Mouse (Mus musculus) urinary bladder, postnatal 14 days (tissue): ENCODE data around the gene Fdx1.
A peak's percentile ranks its signal among the peaks of the same experiment; 100 is the strongest.

ENCODE experiments used
- DNase-seq: peaks from one replicate; pipeline ENCODE4 v3.0.0; 2021; ENCODE audit warnings: low spot score

Fdx1 gene

GRCm38 (mm10) chr9:51961190-51961909 lies 2.0 kb downstream of the Fdx1 start:
- no peak for DNase-seq

GRCm38 (mm10) chr9:51960331-51960730 lies 3.0 kb downstream of the Fdx1 start:
- no peak for DNase-seq

DNA sequence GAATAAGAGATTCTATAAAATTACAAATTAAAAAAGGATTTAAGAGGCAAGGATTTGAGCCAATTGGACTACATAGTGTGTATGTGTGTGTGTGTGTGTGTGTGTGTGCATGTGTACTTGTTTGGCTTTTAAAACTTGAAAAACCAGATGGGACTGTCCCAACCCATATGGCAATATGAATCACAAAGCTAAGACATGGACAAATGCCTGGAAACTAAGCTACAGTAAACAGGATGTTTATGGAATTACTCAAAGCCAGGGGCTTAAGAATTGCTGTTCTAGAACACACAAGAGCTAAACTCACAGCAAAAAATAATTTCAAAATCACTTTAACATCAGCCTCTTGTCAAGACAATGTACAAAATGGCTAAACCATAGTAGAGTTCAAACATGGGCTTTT lies 4.4 kb downstream of the Fdx1 start:
- DNase-seq = peak; percentile 14

DNA sequence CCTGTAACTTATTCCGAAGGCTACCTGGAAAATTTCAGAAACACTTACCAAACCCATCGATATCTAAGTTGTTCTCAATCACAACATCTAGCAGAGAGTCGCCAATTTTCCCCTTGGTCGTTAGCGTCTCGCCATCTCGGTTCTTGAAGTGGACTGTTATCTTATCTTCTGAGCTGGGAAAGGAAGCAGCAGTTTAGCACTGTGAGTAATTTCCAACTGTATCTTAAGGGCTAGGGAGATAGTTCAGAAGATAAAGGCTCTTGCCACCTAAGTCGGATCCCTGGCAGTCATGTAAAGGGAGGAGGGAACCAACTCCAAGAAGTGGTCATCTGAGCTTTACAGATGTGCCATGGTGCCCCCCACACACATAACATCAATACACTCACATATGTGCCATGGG lies 6.3 kb downstream of the Fdx1 start:
- no peak for DNase-seq

DNA sequence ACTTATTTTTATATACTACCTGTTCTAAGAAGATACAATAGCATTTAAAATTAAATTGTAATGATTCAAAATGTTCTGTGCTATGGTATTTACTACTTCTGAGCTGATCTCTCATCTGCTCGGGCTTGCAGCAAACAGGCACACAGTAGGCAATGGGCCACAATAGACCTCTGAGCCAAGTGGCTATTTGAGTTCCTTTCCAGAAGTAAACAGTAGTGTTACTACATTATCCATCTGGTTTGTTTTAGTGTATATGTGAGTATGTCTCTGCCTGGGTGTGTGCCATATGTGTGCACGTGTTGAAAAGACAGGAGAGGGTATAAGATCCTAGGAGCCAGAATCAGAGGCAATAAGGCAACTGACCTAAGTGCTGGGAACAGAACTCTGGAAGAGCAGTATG lies 6.9 kb downstream of the Fdx1 start:
- DNase-seq = no peak

DNA sequence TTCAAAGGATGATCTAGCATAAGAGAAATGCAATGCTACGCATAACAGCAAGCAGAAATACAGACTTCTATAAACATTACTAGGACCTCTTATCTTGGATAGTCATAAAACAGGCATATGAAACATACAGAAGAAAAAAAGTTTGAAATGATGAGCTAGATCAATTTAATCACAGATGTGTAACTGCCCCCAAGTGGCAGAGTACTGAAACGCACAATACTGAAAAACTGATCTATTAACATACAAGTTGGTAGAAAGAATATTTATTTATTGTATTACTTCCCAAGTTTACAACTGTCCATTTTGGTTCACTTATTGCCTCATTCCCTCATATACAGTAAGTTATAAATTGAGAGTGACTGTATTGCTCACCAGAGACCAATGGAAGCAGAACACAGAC lies 12.0 kb downstream of the Fdx1 start:
- no peak for DNase-seq

DNA sequence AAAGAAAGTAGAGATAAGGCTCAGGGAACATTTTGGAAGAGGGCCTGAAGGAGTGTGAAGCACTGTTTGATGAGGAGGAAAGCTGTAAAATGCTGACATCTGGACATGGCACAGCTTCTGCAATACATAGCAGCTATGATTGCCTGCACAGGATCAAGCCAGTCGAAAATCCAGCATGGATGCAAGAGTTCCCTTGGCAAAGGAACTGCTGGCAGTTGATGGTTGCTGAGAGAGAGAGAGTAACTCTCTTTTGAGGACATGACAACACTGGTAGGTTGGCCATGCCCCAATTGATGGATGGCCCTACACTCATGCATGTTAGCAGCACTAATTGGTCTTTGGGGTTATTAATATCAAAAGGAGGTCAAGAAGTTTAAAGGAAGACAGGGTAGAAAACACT lies 12.7 kb downstream of the Fdx1 start:
- no peak for DNase-seq

DNA sequence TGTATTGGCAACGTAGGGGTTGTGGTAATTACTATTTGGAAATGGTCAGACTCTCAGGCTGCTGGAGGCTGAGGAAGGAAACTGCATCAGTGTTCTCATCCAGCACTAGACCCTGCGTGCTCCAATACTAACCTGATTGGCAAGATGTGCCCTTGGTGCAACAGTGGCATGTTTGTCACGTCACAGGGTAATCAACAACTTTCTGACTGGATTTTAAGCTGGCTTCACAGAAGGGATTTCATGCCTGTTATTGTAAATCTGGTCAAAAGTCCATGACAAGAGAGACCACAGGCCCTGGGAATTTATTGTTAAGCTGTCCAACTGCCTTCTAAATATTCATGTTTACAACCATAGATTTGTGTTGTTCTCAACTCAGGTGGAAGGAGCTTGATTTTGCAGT lies 13.1 kb downstream of the Fdx1 start:
- no peak for DNase-seq

GRCm38 (mm10) chr9:51943934-51944333 lies 19.4 kb downstream of the Fdx1 start:
- no peak for DNase-seq

- DNase-seq = no peak
Observed at GRCm38 (mm10) chr9:51934641-51935040, 28.7 kb downstream of the Fdx1 start.

GRCm38 (mm10) chr9:51931997-51932396 lies 31.4 kb downstream of the Fdx1 start:
- DNase-seq = no peak

GRCm38 (mm10) chr9:51931054-51931690 lies 32.2 kb downstream of the Fdx1 start:
- DNase-seq = peak; percentile 10

DNA sequence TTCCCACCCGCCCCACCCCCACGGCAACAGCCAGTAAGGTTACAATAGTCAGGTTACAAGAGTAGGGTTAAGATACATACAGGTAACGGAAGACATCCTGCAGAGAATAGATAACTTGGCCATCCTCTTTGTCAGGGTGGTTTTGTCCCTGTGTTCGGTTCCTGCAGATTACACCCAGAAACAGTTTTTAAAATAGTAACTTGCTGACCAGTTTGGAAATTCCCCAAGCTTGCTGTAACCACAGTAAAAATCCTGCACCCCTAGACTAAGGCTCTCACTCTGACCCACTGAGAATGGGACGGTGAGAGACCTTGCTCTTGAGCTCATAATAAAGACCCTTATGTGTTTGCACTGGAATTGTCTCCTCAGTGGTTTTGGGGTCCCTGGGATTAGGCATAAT lies 33.4 kb downstream of the Fdx1 start:
- DNase-seq = no peak

- DNase-seq = no peak
Observed at GRCm38 (mm10) chr9:51928659-51929058, 34.7 kb downstream of the Fdx1 start.

- peak; percentile 46 for DNase-seq
Observed at GRCm38 (mm10) chr9:51928116-51928515, 35.2 kb downstream of the Fdx1 start.

GRCm38 (mm10) chr9:51927680-51928079 lies 35.7 kb downstream of the Fdx1 start:
- DNase-seq = no peak

DNA sequence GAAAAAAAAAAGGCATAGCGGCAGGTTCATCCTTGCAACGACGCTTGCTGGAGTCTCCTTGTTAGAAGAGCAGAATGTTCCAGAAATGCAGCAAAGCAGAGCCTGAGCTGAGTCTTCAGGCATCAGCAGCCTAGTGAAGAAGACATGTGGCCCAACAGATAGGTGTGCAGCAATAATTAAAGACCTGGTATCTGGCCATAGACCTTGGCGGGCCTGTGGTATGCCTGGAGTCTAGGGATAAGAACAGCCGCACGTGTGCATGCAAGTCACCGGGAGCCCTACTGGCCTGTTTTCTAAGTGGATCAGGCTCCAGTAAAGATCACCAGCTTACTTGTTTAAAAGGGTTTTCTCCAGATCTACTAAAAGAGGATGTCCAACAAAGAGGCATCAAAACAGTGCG lies 36.7 kb downstream of the Fdx1 start:
- no peak for DNase-seq

DNA sequence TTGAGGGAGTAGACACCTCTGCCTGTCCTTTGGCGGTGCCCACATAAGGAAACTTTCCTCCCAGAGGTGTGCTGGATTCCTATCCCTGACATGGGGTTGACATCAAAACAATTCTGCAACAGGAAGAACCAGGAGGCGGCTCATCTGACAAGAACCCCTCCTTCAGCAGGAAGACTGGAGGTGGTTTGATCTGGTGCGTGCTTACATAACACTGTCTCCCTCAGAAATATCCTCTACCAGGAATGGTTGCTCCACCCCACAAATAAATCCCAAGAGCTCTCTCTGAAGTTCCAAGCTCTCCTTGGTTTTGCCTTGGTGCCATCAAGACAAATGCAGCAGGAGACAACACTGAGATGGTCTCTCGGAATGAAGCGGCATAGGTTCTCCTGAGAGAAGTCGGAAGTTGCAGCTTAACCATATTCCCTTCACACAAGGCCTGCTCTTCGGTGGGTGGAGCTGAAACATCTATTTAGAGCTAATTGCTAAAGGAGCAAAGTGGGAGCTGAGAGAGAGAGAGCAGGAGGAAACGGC lies 38.7 kb downstream of the Fdx1 start:
- DNase-seq = no peak

DNA sequence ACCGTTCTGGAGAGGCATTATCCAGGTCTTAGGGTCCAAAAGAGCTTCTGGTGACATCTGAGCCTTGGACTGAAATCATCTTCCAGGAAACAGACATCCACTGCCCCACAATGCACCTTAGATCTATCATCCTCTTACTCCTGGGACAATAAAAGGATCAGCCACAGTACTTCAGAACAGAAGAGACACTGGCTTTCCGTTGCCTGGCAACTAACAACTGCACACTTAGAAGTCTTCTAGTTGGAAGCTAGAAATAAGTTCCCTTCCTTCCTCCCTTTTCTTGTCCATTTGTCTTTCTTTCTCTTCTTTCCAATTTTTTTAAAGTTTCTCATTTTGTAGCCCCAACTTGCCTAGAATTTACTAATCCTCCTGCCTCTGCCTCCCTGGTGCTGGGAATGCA lies 40.6 kb downstream of the Fdx1 start:
- DNase-seq = no peak

DNA sequence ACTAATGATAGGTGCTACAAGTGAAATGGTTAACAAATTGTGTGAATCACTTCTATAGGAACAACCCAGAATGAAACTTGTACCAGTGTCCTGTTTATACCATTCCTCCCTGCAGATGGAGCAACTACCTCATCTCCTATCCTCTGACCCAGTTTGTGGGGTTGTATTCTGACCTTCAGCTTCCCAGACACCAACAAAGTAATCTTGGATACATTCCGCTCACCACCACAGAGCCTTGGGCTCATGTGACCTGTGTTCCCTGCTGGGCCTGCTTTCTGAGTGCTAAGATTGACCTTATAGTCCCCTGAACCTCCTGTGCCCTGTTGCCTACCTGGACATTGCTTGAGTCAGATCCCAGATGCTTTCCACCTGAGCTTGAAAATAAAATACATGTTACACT lies 47.8 kb downstream of the Fdx1 start:
- DNase-seq = no peak

- DNase-seq = peak; percentile 39
Observed at GRCm38 (mm10) chr9:51914481-51915120, 48.8 kb downstream of the Fdx1 start.

GRCm38 (mm10) chr9:51908838-51909237 lies 54.5 kb downstream of the Fdx1 start:
- peak; percentile 76 for DNase-seq

DNA sequence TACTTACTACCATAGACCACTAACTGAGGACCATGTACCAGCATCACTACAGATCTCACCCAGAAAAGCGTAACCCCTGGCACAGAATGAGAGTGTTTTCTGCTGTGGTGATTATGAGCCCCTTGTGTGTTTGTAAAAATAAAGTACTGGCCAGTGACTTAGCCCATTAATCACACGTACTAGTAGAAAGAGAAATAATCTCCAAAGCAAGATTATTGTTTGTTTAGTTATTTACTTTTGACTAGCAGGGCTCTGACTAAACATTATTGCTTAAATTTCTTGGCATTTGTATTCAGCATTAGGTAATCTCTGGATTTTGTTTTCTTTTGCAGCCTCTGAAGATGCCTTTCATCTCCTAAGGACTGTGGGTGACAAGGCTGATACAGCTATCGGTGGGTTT lies 55.1 kb downstream of the Fdx1 start:
- no peak for DNase-seq
